ENCODE assay signal across 18 mouse cellular contexts in the genomic region with DNA sequence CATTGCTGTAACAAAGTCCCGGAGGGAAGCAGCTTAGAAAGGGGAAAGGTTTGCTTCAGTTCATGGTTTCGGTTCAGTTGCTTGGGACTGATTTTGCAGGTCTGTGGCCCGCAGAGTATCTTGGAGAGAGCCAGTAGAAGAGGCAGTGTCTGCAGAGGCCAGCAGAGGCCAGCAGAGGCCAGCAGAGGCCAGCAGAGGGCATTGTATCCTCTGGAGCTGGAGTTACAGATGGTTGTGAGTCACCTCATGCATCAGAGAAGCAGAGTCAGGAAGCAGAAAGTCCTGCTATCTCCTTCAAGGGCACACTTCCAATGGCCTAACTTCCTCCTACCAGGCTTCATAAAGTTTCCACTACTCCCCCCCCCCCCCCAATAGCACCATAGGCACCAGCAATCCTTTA. TPM values are rescaled to one million over a fixed set of nuclear protein-coding genes. Genes with fewer than 3 reads are reported as not detected.
DNase-seq lines count a peak whose midpoint lies in the region; ATAC-seq and TF ChIP-seq lines count a peak whose summit lies in the region.
"Had no signal": no experiment of that assay in that cellular context is flagged by ENCODE, and none has a peak within 500 bp of the region (broad histone marks: within the 10 kb centered on the region; RNA-seq: fewer than 3 reads in every experiment).

No protein-coding gene starts in this region.

- H3K36me3 ChIP-seq in lung, embryonic 14.5 days (ENCODE audit: insufficient read depth): no peaks in the 10 kb centered on the region
- H3K36me3 ChIP-seq in MEL (ENCODE audit: control insufficient read depth in 1 of 2, insufficient read depth in 2 of 2, low read length in 2 of 2): peaks cover 0 to 4% of the 10 kb centered on the region in 2 experiments; a peak in 1 of 4 replicates
- H3K36me3 ChIP-seq in splenic B cell, adult 2 months (ENCODE audit: control insufficient read depth, insufficient read depth, low read length, poor library complexity, severe bottlenecking): no peaks in the 10 kb centered on the region
- H3K36me3 ChIP-seq: embryonic facial prominence, embryonic 10.5 days; liver, embryonic 15.5 days had no signal

- no peak for TF ChIP-seq POLR2A in MEL (IDR thresholded peaks at IDR 0.05; ENCODE audit: control insufficient read depth in 1 of 2, insufficient read depth in 1 of 2, low read depth in 1 of 2, low read length in 2 of 2, poor library complexity in 1 of 2)

- no peaks in the 10 kb centered on the region for H3K79me2 ChIP-seq in MEL (ENCODE audit: control insufficient read depth, insufficient read depth, low read length, poor library complexity)

- no peaks in the 10 kb centered on the region for H3K9me3 ChIP-seq in lung, embryonic 14.5 days (ENCODE audit: low read depth, low read length)
- no peaks in the 10 kb centered on the region for H3K9me3 ChIP-seq in MEL (replicated peaks; ENCODE audit: insufficient read depth, low read length)
- H3K9me3 ChIP-seq: embryonic facial prominence, embryonic 10.5 days; liver, embryonic 15.5 days had no signal

- TF ChIP-seq EP300 in MEL (IDR thresholded peaks at IDR 0.05; ENCODE audit: low read depth in 1 of 2, low read length in 2 of 2): no peak

- no peak for DNase-seq in gastrocnemius, adult 2 months
- DNase-seq in gastrocnemius, postnatal 25 days: no peak
- no peak for DNase-seq in lung, embryonic 14.5 days
- DNase-seq in lung, postnatal 36 days: no peak
- peak; percentile 68 for DNase-seq in MEL (ENCODE audit: low read depth, low spot score)
- peak; percentile 32 for DNase-seq in splenic B cell, adult 2 months (ENCODE audit: low read depth, low spot score)
- no peak for DNase-seq in cerebellum, postnatal 25 days
- no peak for DNase-seq in testis, postnatal 14 days (ENCODE audit: low spot score)
- DNase-seq: adrenal gland, postnatal 10 days; cerebellum, adult 9-10 months; heart, adult 18-20 months; heart, postnatal 14 days; layer of hippocampus, adult 9-11 months; right cerebral cortex, adult 18-20 months had no signal

- H3K27me3 ChIP-seq in lung, embryonic 14.5 days (ENCODE audit: insufficient read depth, low read length): no peaks in the 10 kb centered on the region
- no peaks in the 10 kb centered on the region; a peak in 2 of 4 replicates for H3K27me3 ChIP-seq in MEL (ENCODE audit: control insufficient read depth in 1 of 2, insufficient read depth in 2 of 2, low read length in 2 of 2)
- no peaks in the 10 kb centered on the region for H3K27me3 ChIP-seq in splenic B cell, adult 2 months (ENCODE audit: control insufficient read depth, insufficient read depth, low read length, poor library complexity, severe bottlenecking)

- WGBS in lung, embryonic 14.5 days: 84% methylated on average over 3 of the region's 3 CpGs

- H3K27ac ChIP-seq in gastrocnemius, adult 2 months: no peak overlapping the region
- H3K27ac ChIP-seq in lung, embryonic 14.5 days (ENCODE audit: low read depth): no peak overlapping the region
- no peak overlapping the region for H3K27ac ChIP-seq in MEL (ENCODE audit: control insufficient read depth, low read depth, low read length)
- H3K27ac ChIP-seq: embryonic facial prominence, embryonic 10.5 days; liver, embryonic 15.5 days had no signal

- no peak overlapping the region for H3K4me2 ChIP-seq in lung, embryonic 14.5 days
- H3K4me2 ChIP-seq: liver, embryonic 15.5 days had no signal

- peaks cover 4% of the 10 kb centered on the region; the same call in 1 of the 2 replicates for H3K4me1 ChIP-seq in lung, embryonic 14.5 days (ENCODE audit: insufficient read depth)
- H3K4me1 ChIP-seq in MEL (ENCODE audit: control insufficient read depth in 1 of 2, insufficient read depth in 2 of 2, low read length in 2 of 2): peaks cover 3 to 5% of the 10 kb centered on the region in 2 experiments; a peak in 2 of 4 replicates
- H3K4me1 ChIP-seq: liver, embryonic 15.5 days had no signal

- H3K4me3 ChIP-seq in gastrocnemius, adult 2 months: no peak overlapping the region
- H3K4me3 ChIP-seq in lung, embryonic 14.5 days (ENCODE audit: low read depth, low read length): no peak overlapping the region
- no peak overlapping the region for H3K4me3 ChIP-seq in MEL (ENCODE audit: control insufficient read depth in 1 of 2, insufficient read depth in 1 of 2, low read depth in 2 of 2, low read length in 2 of 2)
- H3K4me3 ChIP-seq: embryonic facial prominence, embryonic 10.5 days; liver, embryonic 15.5 days; megakaryocyte, embryonic 14.5 days; myocyte had no signal

- intact Hi-C loops in gastrocnemius, adult 2 months (cut with DNase I): no loop called here

- peak; percentile 10; the same call in 1 of the 2 replicates for TF ChIP-seq CTCF in gastrocnemius, adult 2 months (IDR thresholded peaks at IDR 0.05)
- peak; percentile 29 for TF ChIP-seq CTCF in lung, embryonic 14.5 days (IDR thresholded peaks at IDR 0.05; ENCODE audit: low read depth)
- TF ChIP-seq CTCF in MEL (IDR thresholded peaks at IDR 0.05 in 2 of 3, conservative IDR thresholded peaks at IDR 0.05 in 1 of 3; ENCODE audit: control insufficient read depth in 1 of 3, insufficient read depth in 1 of 3, low read depth in 2 of 3, low read length in 3 of 3, poor library complexity in 1 of 3, severe bottlenecking in 1 of 3): peak; percentile 34 to 70 (median 60); a peak in 5 of 6 replicates

- ATAC-seq in lung, embryonic 14.5 days (ENCODE audit: insufficient read depth): no peak

- TF ChIP-seq RAD21 in MEL (IDR thresholded peaks at IDR 0.05; ENCODE audit: low read depth, low read length): peak; percentile 59

- H3K9ac ChIP-seq in lung, embryonic 14.5 days: no peak overlapping the region
- no peak overlapping the region for H3K9ac ChIP-seq in MEL (ENCODE audit: control insufficient read depth, low read depth, low read length, poor library complexity, severe bottlenecking)
- H3K9ac ChIP-seq: liver, embryonic 15.5 days had no signal

TF ChIP-seq in MEL, 35 proteins besides CTCF, POLR2A, EP300 and RAD21:
- no peak for TF ChIP-seq GABPA (IDR thresholded peaks at IDR 0.05; ENCODE audit: low read depth, low read length)
- no peak for TF ChIP-seq MYB (IDR thresholded peaks at IDR 0.05; ENCODE audit: low read depth, low read length)
- no peak for TF ChIP-seq BHLHE40 (IDR thresholded peaks at IDR 0.05; ENCODE audit: borderline replicate concordance, low read depth, low read length)
- TF ChIP-seq RCOR1 (IDR thresholded peaks at IDR 0.05; ENCODE audit: low read depth, low read length): no peak
- peak; percentile 48 for TF ChIP-seq SMC3 (IDR thresholded peaks at IDR 0.05; ENCODE audit: low read depth, low read length)
- no peak for TF ChIP-seq KAT2A (conservative IDR thresholded peaks at IDR 0.05; ENCODE audit: low read depth, low read length)
- TF ChIP-seq SIN3A (IDR thresholded peaks at IDR 0.05; ENCODE audit: low read length): no peak
- no peak for TF ChIP-seq USF1 (IDR thresholded peaks at IDR 0.05; ENCODE audit: low read depth, low read length)

RNA-seq across cellular contexts. Expression of a gene that starts 37.4 kb away (rescaled TPM):
- 1 to 10 TPM; 5.6 to 6.0 TPM for total RNA-seq in gastrocnemius, adult 2 months (2021)
- total RNA-seq in gastrocnemius, postnatal 25 days (2021): 1 to 10 TPM; 4.9 to 6.6 TPM
- 0.47 and 0.50 TPM in 2 replicates for polyA plus RNA-seq in lung, embryonic 14.5 days (2014; fragmentation: Nextera tagmentation; extraction: Ambion mirVana)
- total RNA-seq in MEL (2012; rRNA removed): 0.27 and 0.29 TPM in 2 replicates
- under 1 TPM in 1 of 2 experiments, not detected in 1; 0.56 TPM for polyA plus RNA-seq in MEL (2012; ENCODE audit: insufficient read depth in 1 of 2, insufficient read length in 2 of 2, low read depth in 1 of 2, low replicate concordance in 2 of 2, missing spikeins in 1 of 2)
- polyA plus RNA-seq: embryonic facial prominence, embryonic 10.5 days had no signal

RNA-seq across cellular contexts. Expression of a gene that starts 39.2 kb away (rescaled TPM):
- total RNA-seq in gastrocnemius, adult 2 months (2021): 10 to 100 TPM; 78.9 to 94.0 TPM
- total RNA-seq in gastrocnemius, postnatal 25 days (2021): 10 to 100 TPM; 64.7 to 81.1 TPM
- polyA plus RNA-seq in lung, embryonic 14.5 days (2014; fragmentation: Nextera tagmentation; extraction: Ambion mirVana): 737 and 751 TPM in 2 replicates
- total RNA-seq in MEL (2012; rRNA removed): 950 and 1,019 TPM in 2 replicates
- polyA plus RNA-seq in MEL (2012; ENCODE audit: insufficient read depth in 1 of 2, insufficient read length in 2 of 2, low read depth in 1 of 2, low replicate concordance in 2 of 2, missing spikeins in 1 of 2): 1,000 to 10,000 TPM in 1 of 2 experiments, 10 to 100 TPM in 1; 91.6 to 2,479 TPM

RNA-seq across cellular contexts. Expression of a gene that starts 50.7 kb away (rescaled TPM):
- total RNA-seq in gastrocnemius, adult 2 months (2021): 1 to 10 TPM; 6.3 to 7.8 TPM
- 1 to 10 TPM; 7.8 to 8.8 TPM for total RNA-seq in gastrocnemius, postnatal 25 days (2021)
- polyA plus RNA-seq in lung, embryonic 14.5 days (2014; fragmentation: Nextera tagmentation; extraction: Ambion mirVana): 27.1 and 28.5 TPM in 2 replicates
- total RNA-seq in MEL (2012; rRNA removed): 69.0 and 84.8 TPM in 2 replicates
- polyA plus RNA-seq in MEL (2012; ENCODE audit: insufficient read depth in 1 of 2, insufficient read length in 2 of 2, low read depth in 1 of 2, low replicate concordance in 2 of 2, missing spikeins in 1 of 2): 10 to 100 TPM in 1 of 2 experiments, not detected in 1; 97.1 TPM

Comparison
In these comparisons a context has a peak if more than half of its experiments do, and no peak if none do; other contexts are left out.
1. DNase-seq: peak in MEL (single experiment) and splenic B cell, adult 2 months (single experiment); none in gastrocnemius, adult 2 months (single experiment), gastrocnemius, postnatal 25 days (single experiment), lung, embryonic 14.5 days (single experiment), lung, postnatal 36 days (single experiment), cerebellum, postnatal 25 days (0 of 2) and testis, postnatal 14 days (single experiment).
2. CTCF ChIP-seq: peak in every context shown above with its lines; median percentile 60 in MEL; 29 in lung, embryonic 14.5 days; 10 in gastrocnemius, adult 2 months.
3. RNA of a gene that starts 39.2 kb away (total RNA-seq): 950 to 1,019 TPM in MEL; 78.9 to 94.0 TPM in gastrocnemius, adult 2 months and 64.7 to 81.1 TPM in gastrocnemius, postnatal 25 days; every median in the first group is over 10 times any median in the second.